Mouse (Mus musculus): ENCODE data around the gene Scn4b. TPM values are rescaled to one million over a fixed set of nuclear protein-coding genes. Genes with fewer than 3 reads are reported as not detected.

Scn4b gene
- polyA plus RNA-seq, 1 experiment, result 13.8 TPM

DNA sequence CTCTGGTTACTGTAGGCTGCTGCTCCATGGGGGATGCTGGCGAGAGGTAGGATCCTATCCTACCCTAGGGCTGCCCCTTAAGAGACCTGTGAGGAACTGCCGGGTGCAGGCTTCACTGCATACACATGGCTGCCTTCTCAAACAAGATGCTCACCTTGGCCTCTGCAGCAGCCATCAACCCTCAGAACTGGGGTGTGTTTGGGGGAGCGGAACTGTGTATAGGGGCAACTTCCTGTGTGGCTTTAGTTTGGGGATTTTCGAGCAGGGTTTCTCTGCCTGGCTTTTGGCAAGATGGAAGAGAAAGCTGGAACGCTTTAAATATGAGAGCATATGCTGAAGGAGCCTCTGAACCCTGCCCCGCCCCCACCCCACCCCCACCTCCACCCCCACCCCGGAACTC, 11.3 kb upstream of the Scn4b start:
- no peaks in the 10 kb centered on the region for H3K27me3 ChIP-seq (replicated peaks; ENCODE audit: control insufficient read depth, insufficient read depth, low read length)
- H3K27ac ChIP-seq (ENCODE audit: insufficient read depth, low read depth, low read length), result no peak overlapping the region
- no peak overlapping the region for H3K4me3 ChIP-seq (ENCODE audit: insufficient read depth, low read depth, low read length)
- 52% methylated on average over 7 of the region's 7 CpGs for WGBS
- no peaks in the 10 kb centered on the region for H3K4me1 ChIP-seq (ENCODE audit: control insufficient read depth, insufficient read depth, low read length)
- TF ChIP-seq POLR2A (IDR thresholded peaks at IDR 0.05; ENCODE audit: low read depth, low read length) (no peak), CTCF (conservative IDR thresholded peaks at IDR 0.05; ENCODE audit: insufficient read depth, insufficient read length, low read depth, low read length) (no peak)
- no peak for DNase-seq
- no peaks in the 10 kb centered on the region for H3K36me3 ChIP-seq (ENCODE audit: control insufficient read depth, insufficient read depth, low read length)

DNA sequence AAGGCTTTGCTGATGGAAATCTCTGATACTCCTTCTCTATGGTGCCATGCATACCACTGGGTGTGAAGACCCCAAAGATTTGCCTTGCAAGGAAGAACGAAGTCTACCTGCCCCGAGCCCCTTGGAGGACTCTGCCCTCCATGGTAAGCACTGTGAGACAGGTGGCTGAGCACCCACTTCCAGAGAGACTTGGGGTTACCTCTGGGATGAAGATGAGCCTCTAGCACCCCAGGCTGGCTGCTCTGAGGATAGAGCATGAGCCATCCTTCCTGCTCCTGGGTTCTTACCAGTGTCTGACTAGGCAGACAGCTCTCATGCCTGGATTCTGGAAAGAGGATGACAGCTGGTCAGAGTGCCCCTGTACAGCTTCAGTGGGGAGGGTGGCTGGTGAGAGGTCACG, 8.1 kb upstream of the Scn4b start:
- no peaks in the 10 kb centered on the region for H3K4me1 ChIP-seq (ENCODE audit: control insufficient read depth, insufficient read depth, low read length)
- no peaks in the 10 kb centered on the region for H3K36me3 ChIP-seq (ENCODE audit: control insufficient read depth, insufficient read depth, low read length)
- no peak overlapping the region for H3K4me3 ChIP-seq (ENCODE audit: insufficient read depth, low read depth, low read length)
- no peaks in the 10 kb centered on the region for H3K27me3 ChIP-seq (replicated peaks; ENCODE audit: control insufficient read depth, insufficient read depth, low read length)
- DNase-seq, result no peak
- WGBS, result 75% methylated on average over 3 of the region's 3 CpGs
- TF ChIP-seq CTCF (conservative IDR thresholded peaks at IDR 0.05; ENCODE audit: insufficient read depth, insufficient read length, low read depth, low read length), result no peak
- no peak for TF ChIP-seq POLR2A (IDR thresholded peaks at IDR 0.05; ENCODE audit: low read depth, low read length)
- no peak overlapping the region for H3K27ac ChIP-seq (ENCODE audit: insufficient read depth, low read depth, low read length)

DNA sequence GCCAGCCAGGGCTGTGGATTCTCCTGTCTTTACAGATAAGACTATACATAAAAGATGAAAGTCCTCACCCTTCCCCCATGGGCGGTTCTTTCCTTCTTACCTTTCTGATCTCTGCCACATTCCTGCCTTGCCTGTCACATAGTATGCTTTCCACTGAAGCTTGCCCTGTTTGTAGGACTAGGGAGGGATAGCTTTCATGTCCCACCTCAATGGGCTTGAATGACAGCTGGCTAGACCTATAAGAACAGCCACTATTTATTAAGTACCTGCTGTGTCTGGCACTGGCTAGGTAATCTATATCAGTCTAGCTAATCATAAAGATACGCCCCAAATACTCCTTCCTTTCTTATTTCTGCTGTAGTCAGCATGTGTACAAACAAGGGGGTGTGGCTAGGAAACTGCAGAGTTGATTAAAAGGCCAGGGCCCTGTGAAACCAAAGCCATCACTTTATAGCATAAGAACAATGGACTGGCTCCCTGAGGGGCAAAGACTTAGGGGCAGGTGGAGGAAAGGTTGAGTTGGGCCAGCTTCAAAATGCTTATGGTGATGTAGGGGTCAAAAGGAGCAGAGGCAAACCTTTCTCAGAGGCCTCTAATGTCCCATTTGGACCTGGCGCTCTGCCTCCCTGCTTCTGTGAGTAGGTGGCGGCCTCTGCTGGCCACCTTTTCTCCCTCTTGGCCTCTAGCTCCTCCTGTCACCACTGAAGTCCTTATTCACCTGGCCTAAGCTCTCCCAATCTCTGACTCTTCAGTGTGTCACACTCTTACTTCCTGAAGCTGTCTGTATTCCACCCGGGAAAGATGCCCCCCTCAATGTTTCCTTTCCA, 4.5 kb upstream of the Scn4b start:
- Histone ChIP-seq H3K36me3 (ENCODE audit: control insufficient read depth, insufficient read depth, low read length) (no peaks in the 10 kb centered on the region), H3K27me3 (replicated peaks; ENCODE audit: control insufficient read depth, insufficient read depth, low read length) (0 out of 2 replicates have a peak, but pooled peaks cover 1% of the 10 kb centered on the region), H3K4me3 (ENCODE audit: insufficient read depth, low read depth, low read length) (no peak overlapping the region), H3K4me1 (ENCODE audit: control insufficient read depth, insufficient read depth, low read length) (no peaks in the 10 kb centered on the region), H3K27ac (ENCODE audit: insufficient read depth, low read depth, low read length) (no peak overlapping the region)
- TF ChIP-seq CTCF (conservative IDR thresholded peaks at IDR 0.05; ENCODE audit: insufficient read depth, insufficient read length, low read depth, low read length) (peak; percentile 80), POLR2A (IDR thresholded peaks at IDR 0.05; ENCODE audit: low read depth, low read length) (no peak)
- peak; percentile 73 for DNase-seq
- WGBS, result 26% methylated on average over 5 of the region's 5 CpGs

DNA sequence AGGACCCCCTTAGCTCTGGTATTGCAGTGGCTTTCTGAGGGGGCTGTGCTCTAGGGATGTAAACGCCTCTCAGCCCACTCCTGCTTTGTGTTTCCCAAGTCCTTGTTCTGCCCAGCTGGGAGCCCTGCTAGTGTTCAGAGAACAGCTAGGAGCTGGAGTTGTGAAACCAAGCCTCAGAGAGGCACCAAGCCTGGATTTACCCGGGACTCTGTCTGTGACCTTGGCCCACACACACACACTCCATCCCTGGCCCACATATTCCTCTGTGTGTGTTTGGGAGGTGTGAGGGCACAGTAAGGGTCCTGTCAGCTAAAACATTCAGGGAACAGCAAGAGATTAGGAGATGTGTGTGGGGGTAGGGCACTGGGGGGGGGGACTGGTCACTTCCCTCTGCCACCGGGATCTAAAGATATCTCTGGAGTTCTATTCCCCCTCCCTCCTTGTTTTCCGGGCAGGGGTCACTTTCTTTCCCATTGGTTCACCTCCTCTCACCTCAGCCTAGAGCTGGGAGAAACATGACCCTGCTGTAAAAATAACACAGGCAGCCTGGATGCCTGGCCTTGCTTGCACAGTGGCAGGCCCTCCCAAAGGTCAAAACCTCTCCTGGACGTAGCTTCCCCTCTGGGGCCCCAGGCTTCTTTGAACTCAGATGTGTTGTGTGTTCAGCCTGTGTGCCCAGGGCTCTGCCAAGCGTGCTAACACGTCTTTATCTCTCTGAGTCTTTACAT, 1.6 kb upstream of the Scn4b start:
- WGBS, result 46% methylated on average over 7 of the region's 7 CpGs
- H3K4me3 ChIP-seq (ENCODE audit: insufficient read depth, low read depth, low read length), result no peak overlapping the region
- H3K27me3 ChIP-seq (replicated peaks; ENCODE audit: control insufficient read depth, insufficient read depth, low read length), result peaks cover 4% of the 10 kb centered on the region; the same call in 1 of the 2 replicates
- H3K4me1 ChIP-seq (ENCODE audit: control insufficient read depth, insufficient read depth, low read length), result no peaks in the 10 kb centered on the region
- TF ChIP-seq CTCF (conservative IDR thresholded peaks at IDR 0.05; ENCODE audit: insufficient read depth, insufficient read length, low read depth, low read length) (no peak), POLR2A (IDR thresholded peaks at IDR 0.05; ENCODE audit: low read depth, low read length) (no peak)
- DNase-seq, result no peak
- peak overlapping the region; percentile 22; the same call in 1 of the 2 replicates for H3K27ac ChIP-seq (ENCODE audit: insufficient read depth, low read depth, low read length)
- H3K36me3 ChIP-seq (ENCODE audit: control insufficient read depth, insufficient read depth, low read length), result no peaks in the 10 kb centered on the region

DNA sequence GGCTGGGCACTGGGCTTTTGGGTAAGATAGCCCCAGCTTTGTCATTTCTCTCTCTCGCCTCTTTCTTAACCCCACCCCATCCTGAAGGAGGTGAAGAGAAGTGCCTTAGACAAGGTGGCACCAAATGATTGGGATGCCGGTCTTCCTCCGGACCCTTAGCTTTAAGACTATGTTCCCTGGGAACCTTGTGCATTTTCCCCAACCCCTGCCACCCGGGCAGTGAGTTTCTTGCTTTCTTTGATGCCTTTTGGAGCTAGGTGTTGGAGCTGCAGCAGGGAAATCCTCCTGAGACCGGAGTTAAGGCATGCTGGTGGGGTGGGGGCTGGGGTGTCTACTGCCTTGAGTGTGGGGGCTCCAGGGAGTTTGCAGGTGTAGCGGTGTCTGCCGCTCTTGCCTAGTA, 887 bp downstream of the Scn4b start:
- Histone ChIP-seq H3K27me3 (replicated peaks; ENCODE audit: control insufficient read depth, insufficient read depth, low read length) (peaks cover 4% of the 10 kb centered on the region; the same call in 1 of the 2 replicates), H3K27ac (ENCODE audit: insufficient read depth, low read depth, low read length) (peak overlapping the region; percentile 75), H3K4me1 (ENCODE audit: control insufficient read depth, insufficient read depth, low read length) (no peaks in the 10 kb centered on the region; the same call in 1 of the 2 replicates), H3K4me3 (ENCODE audit: insufficient read depth, low read depth, low read length) (peak overlapping the region; percentile 62), H3K36me3 (ENCODE audit: control insufficient read depth, insufficient read depth, low read length) (no peaks in the 10 kb centered on the region)
- 18% methylated on average over 7 of the region's 7 CpGs for WGBS
- DNase-seq, result no peak
- TF ChIP-seq POLR2A (IDR thresholded peaks at IDR 0.05; ENCODE audit: low read depth, low read length) (no peak), CTCF (conservative IDR thresholded peaks at IDR 0.05; ENCODE audit: insufficient read depth, insufficient read length, low read depth, low read length) (no peak)

DNA sequence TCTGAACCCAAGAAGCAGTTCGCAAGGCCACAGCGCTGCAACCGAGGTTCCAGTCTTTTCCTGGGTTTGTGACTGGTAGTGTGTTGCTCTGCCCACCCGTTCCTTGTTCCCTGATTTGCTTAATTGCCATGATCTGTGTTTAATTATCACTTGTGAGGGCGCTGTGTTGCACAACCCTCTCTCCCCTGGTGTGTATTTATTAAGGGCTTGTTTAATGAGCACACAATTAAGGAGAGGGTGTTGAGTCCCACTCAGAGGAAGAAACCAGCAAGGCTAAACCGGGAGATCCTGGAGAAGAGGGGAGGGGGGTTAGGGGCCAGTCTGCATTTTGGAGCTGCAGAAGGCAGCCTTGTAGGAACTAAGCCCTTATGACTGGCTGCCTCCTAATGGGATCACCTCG, 2.8 kb downstream of the Scn4b start:
- Histone ChIP-seq H3K27me3 (replicated peaks; ENCODE audit: control insufficient read depth, insufficient read depth, low read length) (peaks cover 4% of the 10 kb centered on the region; the same call in 1 of the 2 replicates), H3K4me1 (ENCODE audit: control insufficient read depth, insufficient read depth, low read length) (no peaks in the 10 kb centered on the region; the same call in 1 of the 2 replicates), H3K27ac (ENCODE audit: insufficient read depth, low read depth, low read length) (peak overlapping the region; percentile 86), H3K4me3 (ENCODE audit: insufficient read depth, low read depth, low read length) (no peak overlapping the region; the same call in 1 of the 2 replicates), H3K36me3 (ENCODE audit: control insufficient read depth, insufficient read depth, low read length) (no peaks in the 10 kb centered on the region)
- DNase-seq, result peak; percentile 29
- WGBS, result 69% methylated on average over 7 of the region's 7 CpGs
- TF ChIP-seq CTCF (conservative IDR thresholded peaks at IDR 0.05; ENCODE audit: insufficient read depth, insufficient read length, low read depth, low read length) (no peak), POLR2A (IDR thresholded peaks at IDR 0.05; ENCODE audit: low read depth, low read length) (no peak)

DNA sequence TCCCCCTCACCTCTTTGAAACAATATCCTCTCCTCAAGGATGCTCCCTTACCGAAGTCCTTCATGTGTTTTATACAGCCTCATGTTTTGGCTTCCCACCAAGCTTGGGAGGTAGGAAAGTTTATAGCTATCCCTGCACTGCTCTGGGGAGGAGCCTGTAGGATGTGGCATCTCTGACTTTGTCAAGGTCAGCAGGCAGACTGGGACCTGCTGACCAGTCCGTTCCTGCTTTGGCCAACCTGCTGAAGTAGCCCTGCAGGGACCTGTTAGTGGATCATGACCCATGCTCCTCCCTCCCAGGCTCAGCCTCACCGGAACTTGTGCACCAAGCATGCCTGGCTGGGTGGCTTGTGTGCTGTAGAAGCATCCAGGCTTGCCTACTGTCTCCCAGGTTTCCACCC, 4.5 kb downstream of the Scn4b start:
- Histone ChIP-seq H3K4me1 (ENCODE audit: control insufficient read depth, insufficient read depth, low read length) (peaks cover 3% of the 10 kb centered on the region; the same call in 1 of the 2 replicates), H3K27ac (ENCODE audit: insufficient read depth, low read depth, low read length) (peak overlapping the region; percentile 86), H3K4me3 (ENCODE audit: insufficient read depth, low read depth, low read length) (no peak overlapping the region), H3K36me3 (ENCODE audit: control insufficient read depth, insufficient read depth, low read length) (no peaks in the 10 kb centered on the region), H3K27me3 (replicated peaks; ENCODE audit: control insufficient read depth, insufficient read depth, low read length) (peaks cover 4% of the 10 kb centered on the region; the same call in 1 of the 2 replicates)
- no peak for TF ChIP-seq POLR2A (IDR thresholded peaks at IDR 0.05; ENCODE audit: low read depth, low read length)
- TF ChIP-seq CTCF (conservative IDR thresholded peaks at IDR 0.05; ENCODE audit: insufficient read depth, insufficient read length, low read depth, low read length), result no peak
- WGBS, result 22% methylated on average over 3 of the region's 3 CpGs
- peak; percentile 80 for DNase-seq

All from kidney, adult 2 months (tissue).